Mouse (Mus musculus) ES-E14 (cell line): Measurements from ENCODE around the gene Zfp704.

Experiments
- CHD2 ChIP-seq: IDR thresholded peaks from 2 replicates; pipeline ENCODE4 v1.6.1; 2014; ENCODE audit warnings: mild to moderate bottlenecking, low read depth, low read length, inconsistent platforms
- ZNF384 ChIP-seq: IDR thresholded peaks from 2 replicates; pipeline ENCODE4 v1.6.1; 2012; ENCODE audit warnings: low read depth, low read length, inconsistent platforms

- TF ChIP-seq CHD2 (no peak; the same call in none of the 2 replicates), ZNF384 (no peak)
Observed at GRCm38 (mm10) chr3:9520051-9520727, 89.7 kb downstream of the Zfp704 start.
